Mouse (Mus musculus) midbrain, embryonic 15.5 days (tissue): ENCODE data around the gene Tmem30a. TPM values are rescaled to one million over a fixed set of nuclear protein-coding genes. Genes with fewer than 3 reads are reported as not detected.

Source experiments
- ATAC-seq: fragments of 200-750 bp; cut with Nextera tagmentation; replicated peaks from 2 replicates; pipeline ENCODE4 v1.8.0; 2017; ENCODE audit warnings: moderate TSS enrichment
- H3K27ac ChIP-seq: fragments of 300-500 bp; sonication (generic); 2 replicates; pipeline ENCODE4 v1.5.1; 2015; ENCODE audit warnings: mild to moderate bottlenecking, inconsistent platforms
- H3K27me3 ChIP-seq: fragments of 300-500 bp; sonication (generic); replicated peaks from 2 replicates; pipeline ENCODE4 v1.6.1; 2015; ENCODE audit warnings: inconsistent platforms
- H3K36me3 ChIP-seq: fragments of 300-500 bp; sonication (generic); replicated peaks from 2 replicates; pipeline ENCODE4 v1.6.1; 2015; ENCODE audit warnings: inconsistent platforms
- H3K4me1 ChIP-seq: fragments of 300-500 bp; sonication (generic); 2 replicates; pipeline ENCODE4 v1.6.1; 2015; ENCODE audit warnings: inconsistent platforms
- H3K4me2 ChIP-seq: fragments of 300-500 bp; sonication (generic); 2 replicates; pipeline ENCODE4 v1.6.1; 2015; ENCODE audit warnings: inconsistent platforms, mild to moderate bottlenecking, moderate library complexity
- H3K4me3 ChIP-seq: fragments of 300-500 bp; sonication (generic); 2 replicates; pipeline ENCODE4 v1.5.1; 2015; ENCODE audit warnings: mild to moderate bottlenecking, inconsistent platforms
- H3K9ac ChIP-seq: fragments of 300-500 bp; sonication (generic); 2 replicates; pipeline ENCODE4 v1.6.1; 2015; ENCODE audit warnings: mild to moderate bottlenecking, inconsistent platforms
- H3K9me3 ChIP-seq: fragments of 300-500 bp; sonication (generic); 2 replicates; pipeline ENCODE4 v1.6.1; 2016; ENCODE audit warnings: inconsistent platforms
- WGBS: fragments of 180-500 bp; shearing (Covaris S2); methylation state at CpG from one replicate; pipeline ENCODE4 v1.1.7; 2015; ENCODE audit warnings: mixed read lengths; 5-methylcytosine and 5-hydroxymethylcytosine counted together
- polyA plus RNA-seq: library from polyadenylated mRNA; unstranded; fragments of >200 nt; fragmentation: Nextera tagmentation; extraction: Ambion mirVana; gene quantifications from 2 replicates; pipeline ENCODE4 v1.2.1, GENCODE M21; 2015

Tmem30a gene
- polyA plus RNA-seq, 1 experiment from 2014 or later, result 114 TPM

GRCm38 (mm10) chr9:79814592-79814991 lies 21.3 kb upstream of the Tmem30a start:
- 94% methylated on average over 4 of the region's 4 CpGs for WGBS
- Histone ChIP-seq H3K27me3 (no peaks in the 10 kb centered on the region), H3K9ac (no peak overlapping the region), H3K4me1 (no peaks in the 10 kb centered on the region), H3K4me2 (no peak overlapping the region), H3K36me3 (no peaks in the 10 kb centered on the region), H3K27ac (no peak overlapping the region), H3K9me3 (no peaks in the 10 kb centered on the region), H3K4me3 (no peak overlapping the region)
- ATAC-seq, result no peak

- no peak overlapping the region for H3K4me3 ChIP-seq
- no peak overlapping the region for H3K27ac ChIP-seq
- H3K27me3 ChIP-seq, result no peaks in the 10 kb centered on the region
- no peak overlapping the region for H3K9ac ChIP-seq
- 79% methylated on average over 10 of the region's 11 CpGs for WGBS
- no peaks in the 10 kb centered on the region for H3K36me3 ChIP-seq
- H3K4me1 ChIP-seq, result no peaks in the 10 kb centered on the region
- H3K9me3 ChIP-seq, result no peaks in the 10 kb centered on the region
- ATAC-seq, result no peak
- no peak overlapping the region for H3K4me2 ChIP-seq
Observed at GRCm38 (mm10) chr9:79810969-79811902, 17.9 kb upstream of the Tmem30a start.

GRCm38 (mm10) chr9:79810534-79810933 lies 17.2 kb upstream of the Tmem30a start:
- H3K27ac ChIP-seq, result no peak overlapping the region
- no peaks in the 10 kb centered on the region for H3K27me3 ChIP-seq
- WGBS, result 84% methylated on average over 3 of the region's 3 CpGs
- H3K4me3 ChIP-seq, result no peak overlapping the region
- no peak overlapping the region for H3K4me2 ChIP-seq
- no peak overlapping the region for H3K9ac ChIP-seq
- ATAC-seq, result no peak
- H3K36me3 ChIP-seq, result no peaks in the 10 kb centered on the region
- H3K9me3 ChIP-seq, result no peaks in the 10 kb centered on the region
- no peaks in the 10 kb centered on the region for H3K4me1 ChIP-seq

- Histone ChIP-seq H3K4me1 (no peaks in the 10 kb centered on the region), H3K27ac (no peak overlapping the region), H3K27me3 (no peaks in the 10 kb centered on the region), H3K9me3 (no peaks in the 10 kb centered on the region), H3K36me3 (no peaks in the 10 kb centered on the region), H3K9ac (no peak overlapping the region), H3K4me3 (no peak overlapping the region), H3K4me2 (no peak overlapping the region)
- WGBS, result 72% methylated on average over 6 of the region's 6 CpGs
- no peak for ATAC-seq
Observed at GRCm38 (mm10) chr9:79809411-79809810, 16.1 kb upstream of the Tmem30a start.

GRCm38 (mm10) chr9:79807178-79807577 lies 13.9 kb upstream of the Tmem30a start:
- no peaks in the 10 kb centered on the region for H3K4me1 ChIP-seq
- H3K36me3 ChIP-seq, result no peaks in the 10 kb centered on the region
- no peaks in the 10 kb centered on the region for H3K27me3 ChIP-seq
- ATAC-seq, result no peak
- H3K4me3 ChIP-seq, result no peak overlapping the region
- no peaks in the 10 kb centered on the region for H3K9me3 ChIP-seq
- H3K4me2 ChIP-seq, result no peak overlapping the region
- no peak overlapping the region for H3K9ac ChIP-seq
- 58% methylated on average over 4 of the region's 4 CpGs for WGBS
- no peak overlapping the region for H3K27ac ChIP-seq

GRCm38 (mm10) chr9:79806317-79807075 lies 13.2 kb upstream of the Tmem30a start:
- Histone ChIP-seq H3K36me3 (no peaks in the 10 kb centered on the region), H3K4me3 (no peak overlapping the region), H3K4me2 (no peak overlapping the region), H3K27me3 (no peaks in the 10 kb centered on the region), H3K9ac (no peak overlapping the region), H3K4me1 (no peaks in the 10 kb centered on the region), H3K27ac (no peak overlapping the region), H3K9me3 (no peaks in the 10 kb centered on the region)
- ATAC-seq, result peak; percentile 50; the same call in 1 of the 2 replicates
- WGBS, result 48% methylated on average over 12 of the region's 12 CpGs

- 84% methylated on average over 10 of the region's 10 CpGs for WGBS
- Histone ChIP-seq H3K27ac (no peak overlapping the region), H3K9me3 (no peaks in the 10 kb centered on the region), H3K4me3 (no peak overlapping the region), H3K36me3 (no peaks in the 10 kb centered on the region), H3K4me2 (no peak overlapping the region), H3K9ac (no peak overlapping the region), H3K27me3 (no peaks in the 10 kb centered on the region), H3K4me1 (no peaks in the 10 kb centered on the region)
- ATAC-seq, result no peak
Observed at GRCm38 (mm10) chr9:79805426-79805825, 12.1 kb upstream of the Tmem30a start.

- ATAC-seq, result no peak
- no peaks in the 10 kb centered on the region for H3K27me3 ChIP-seq
- 63% methylated on average over 7 of the region's 7 CpGs for WGBS
- H3K36me3 ChIP-seq, result no peaks in the 10 kb centered on the region
- no peak overlapping the region for H3K4me3 ChIP-seq
- no peak overlapping the region for H3K4me2 ChIP-seq
- H3K4me1 ChIP-seq, result peaks cover 9% of the 10 kb centered on the region
- no peaks in the 10 kb centered on the region for H3K9me3 ChIP-seq
- H3K9ac ChIP-seq, result no peak overlapping the region
- H3K27ac ChIP-seq, result no peak overlapping the region
Observed at GRCm38 (mm10) chr9:79796461-79797135, 3.3 kb upstream of the Tmem30a start.

- no peak overlapping the region for H3K27ac ChIP-seq
- H3K4me3 ChIP-seq, result no peak overlapping the region
- no peaks in the 10 kb centered on the region for H3K36me3 ChIP-seq
- WGBS, result 98% methylated on average over 1 of the region's 1 CpGs
- no peak for ATAC-seq
- H3K27me3 ChIP-seq, result no peaks in the 10 kb centered on the region
- H3K4me2 ChIP-seq, result no peak overlapping the region
- H3K9ac ChIP-seq, result no peak overlapping the region
- peaks cover 21% of the 10 kb centered on the region for H3K4me1 ChIP-seq
- H3K9me3 ChIP-seq, result no peaks in the 10 kb centered on the region
Observed at GRCm38 (mm10) chr9:79795076-79795475, 1.8 kb upstream of the Tmem30a start.

- Histone ChIP-seq H3K9me3 (no peaks in the 10 kb centered on the region), H3K9ac (no peak overlapping the region), H3K4me1 (peaks cover 19% of the 10 kb centered on the region), H3K27ac (no peak overlapping the region), H3K36me3 (no peaks in the 10 kb centered on the region), H3K27me3 (no peaks in the 10 kb centered on the region), H3K4me3 (no peak overlapping the region), H3K4me2 (no peak overlapping the region)
- no peak for ATAC-seq
- 77% methylated on average over 2 of the region's 2 CpGs for WGBS
Observed at GRCm38 (mm10) chr9:79785794-79786085, 7.6 kb downstream of the Tmem30a start.

GRCm38 (mm10) chr9:79784934-79785793 lies 8.1 kb downstream of the Tmem30a start:
- no peak overlapping the region for H3K4me2 ChIP-seq
- 90% methylated on average over 2 of the region's 2 CpGs for WGBS
- no peak for ATAC-seq

More at GRCm38 (mm10) chr9:79784934-79785793, 8.1 kb downstream of the Tmem30a start:
- H3K9me3 ChIP-seq, result no peaks in the 10 kb centered on the region
- no peaks in the 10 kb centered on the region for H3K27me3 ChIP-seq
- peaks cover 15% of the 10 kb centered on the region for H3K4me1 ChIP-seq
- H3K4me3 ChIP-seq, result no peak overlapping the region
- H3K27ac ChIP-seq, result no peak overlapping the region
- H3K9ac ChIP-seq, result no peak overlapping the region
- H3K36me3 ChIP-seq, result no peaks in the 10 kb centered on the region
